In genomic region chr4:124801552-124802308, GRCm38 (mm10) we compare ENCODE assay signal across 8 mouse cellular contexts. TPM values are rescaled to one million over a fixed set of nuclear protein-coding genes. Genes with fewer than 3 reads are reported as not detected.
DNase-seq lines count a peak whose midpoint lies in the region; ATAC-seq and TF ChIP-seq lines count a peak whose summit lies in the region.

Mtf1 (plus strand) TSS chr4:124802104.

- peaks cover 2% of the 10 kb centered on the region; the same call in 1 of the 2 replicates for H3K4me1 ChIP-seq in bone marrow macrophage, adult 2 months (ENCODE audit: control insufficient read depth, insufficient read depth, low read length)
- peaks cover 12% of the 10 kb centered on the region for H3K4me1 ChIP-seq in embryonic facial prominence, embryonic 15.5 days
- H3K4me1 ChIP-seq in limb, embryonic 13.5 days, result peaks cover 13% of the 10 kb centered on the region
- peaks cover 16% of the 10 kb centered on the region for H3K4me1 ChIP-seq in midbrain, embryonic 15.5 days

- H3K27ac ChIP-seq in bone marrow macrophage, adult 2 months (ENCODE audit: insufficient read depth, low read depth, low read length), result peak within 1 kb of the TSS; percentile 99
- peak within 1 kb of the TSS; percentile 96 for H3K27ac ChIP-seq in embryonic facial prominence, embryonic 15.5 days (replicated peaks)
- H3K27ac ChIP-seq in limb, embryonic 13.5 days, result peak within 1 kb of the TSS; percentile 98
- H3K27ac ChIP-seq in midbrain, embryonic 15.5 days, result peak within 1 kb of the TSS; percentile 96

- WGBS in embryonic facial prominence, embryonic 15.5 days, result 3% methylated on average over 21 of the region's 21 CpGs
- 4% methylated on average over 21 of the region's 21 CpGs for WGBS in limb, embryonic 13.5 days
- 3% methylated on average over 21 of the region's 21 CpGs for WGBS in midbrain, embryonic 15.5 days

- H3K36me3 ChIP-seq in embryonic facial prominence, embryonic 15.5 days, result peaks cover 54% of the 10 kb centered on the region
- H3K36me3 ChIP-seq in limb, embryonic 13.5 days, result peaks cover 54% of the 10 kb centered on the region
- peaks cover 21% of the 10 kb centered on the region for H3K36me3 ChIP-seq in midbrain, embryonic 15.5 days (replicated peaks)

- H3K4me3 ChIP-seq in bone marrow macrophage, adult 2 months (ENCODE audit: insufficient read depth, low read length), result peak within 1 kb of the TSS; percentile 100
- H3K4me3 ChIP-seq in embryonic facial prominence, embryonic 15.5 days (replicated peaks), result peak within 1 kb of the TSS; percentile 68
- peak within 1 kb of the TSS; percentile 84 for H3K4me3 ChIP-seq in limb, embryonic 13.5 days
- H3K4me3 ChIP-seq in midbrain, embryonic 15.5 days, result peak within 1 kb of the TSS; percentile 98

- peak; percentile 89 to 90 for DNase-seq in B cell, adult 2 months
- peak; percentile 70 to 84 for DNase-seq in heart, adult 9 months (ENCODE audit: low spot score in 2 of 2)
- DNase-seq in kidney, adult 9 months, result peak; percentile 87
- DNase-seq in spleen, adult 18-20 months, result peak; percentile 68 to 87

- peak within 1 kb of the TSS; percentile 82 for H3K4me2 ChIP-seq in embryonic facial prominence, embryonic 15.5 days (replicated peaks)
- H3K4me2 ChIP-seq in limb, embryonic 13.5 days (replicated peaks), result peak within 1 kb of the TSS; percentile 86
- H3K4me2 ChIP-seq in midbrain, embryonic 15.5 days, result peak within 1 kb of the TSS; percentile 90

- no peaks in the 10 kb centered on the region for H3K9me3 ChIP-seq in embryonic facial prominence, embryonic 15.5 days (replicated peaks)
- no peaks in the 10 kb centered on the region for H3K9me3 ChIP-seq in limb, embryonic 13.5 days
- no peaks in the 10 kb centered on the region for H3K9me3 ChIP-seq in midbrain, embryonic 15.5 days

- H3K9ac ChIP-seq in embryonic facial prominence, embryonic 15.5 days, result peak within 1 kb of the TSS; percentile 63
- H3K9ac ChIP-seq in limb, embryonic 13.5 days, result peak within 1 kb of the TSS; percentile 95
- peak within 1 kb of the TSS; percentile 95 for H3K9ac ChIP-seq in midbrain, embryonic 15.5 days

- peak; percentile 75 for ATAC-seq in embryonic facial prominence, embryonic 15.5 days (ENCODE audit: insufficient number of reproducible peaks, low FRiP score, low TSS enrichment, low read depth)
- ATAC-seq in limb, embryonic 13.5 days (ENCODE audit: low FRiP score, low read depth), result peak; percentile 84
- peak; percentile 83 for ATAC-seq in midbrain, embryonic 15.5 days (replicated peaks)

- peak; percentile 54; the same call in 1 of the 2 replicates for TF ChIP-seq CTCF in bone marrow macrophage, adult 2 months (IDR thresholded peaks at IDR 0.05; ENCODE audit: low read depth, low read length)

- no peaks in the 10 kb centered on the region for H3K27me3 ChIP-seq in embryonic facial prominence, embryonic 15.5 days
- no peaks in the 10 kb centered on the region for H3K27me3 ChIP-seq in limb, embryonic 13.5 days
- no peaks in the 10 kb centered on the region for H3K27me3 ChIP-seq in midbrain, embryonic 15.5 days (replicated peaks)

- no peak for TF ChIP-seq POLR2A in bone marrow macrophage, adult 2 months (IDR thresholded peaks at IDR 0.05; ENCODE audit: borderline replicate concordance, low read depth, low read length)

RNA-seq across cellular contexts. Expression of gene Mtf1, which starts in this region (rescaled TPM):
- polyA plus RNA-seq in bone marrow macrophage, adult 2 months (2012; ENCODE audit: insufficient read depth, insufficient read length, missing spikeins), result 12.0 and 13.1 TPM in 2 replicates
- 10.9 and 11.2 TPM in 2 replicates for polyA plus RNA-seq in embryonic facial prominence, embryonic 15.5 days (2015; fragmentation: Nextera tagmentation; extraction: Ambion mirVana)
- 12.1 and 14.0 TPM in 2 replicates for polyA plus RNA-seq in limb, embryonic 13.5 days (2015; fragmentation: Nextera tagmentation; extraction: Ambion mirVana)
- 13.7 and 16.0 TPM in 2 replicates for polyA plus RNA-seq in midbrain, embryonic 15.5 days (2015; fragmentation: Nextera tagmentation; extraction: Ambion mirVana)

Comparison
In these comparisons a context has a peak if more than half of its experiments do, and no peak if none do; other contexts are left out.
1. Peak in every context shown above with its lines: DNase-seq, ATAC-seq, H3K4me3 ChIP-seq and H3K27ac ChIP-seq.